Mouse (Mus musculus) frontal cortex, adult (tissue): ENCODE results near the gene Fgd3.

ENCODE experiments used
- ATAC-seq: cut with Nextera tagmentation; 2 replicates; pipeline ENCODE4 v1.9.2; 2017; ENCODE audit warnings: mild to moderate bottlenecking, moderate library complexity, mixed read lengths; ENCODE audit not compliant: low TSS enrichment

Fgd3 gene

DNA sequence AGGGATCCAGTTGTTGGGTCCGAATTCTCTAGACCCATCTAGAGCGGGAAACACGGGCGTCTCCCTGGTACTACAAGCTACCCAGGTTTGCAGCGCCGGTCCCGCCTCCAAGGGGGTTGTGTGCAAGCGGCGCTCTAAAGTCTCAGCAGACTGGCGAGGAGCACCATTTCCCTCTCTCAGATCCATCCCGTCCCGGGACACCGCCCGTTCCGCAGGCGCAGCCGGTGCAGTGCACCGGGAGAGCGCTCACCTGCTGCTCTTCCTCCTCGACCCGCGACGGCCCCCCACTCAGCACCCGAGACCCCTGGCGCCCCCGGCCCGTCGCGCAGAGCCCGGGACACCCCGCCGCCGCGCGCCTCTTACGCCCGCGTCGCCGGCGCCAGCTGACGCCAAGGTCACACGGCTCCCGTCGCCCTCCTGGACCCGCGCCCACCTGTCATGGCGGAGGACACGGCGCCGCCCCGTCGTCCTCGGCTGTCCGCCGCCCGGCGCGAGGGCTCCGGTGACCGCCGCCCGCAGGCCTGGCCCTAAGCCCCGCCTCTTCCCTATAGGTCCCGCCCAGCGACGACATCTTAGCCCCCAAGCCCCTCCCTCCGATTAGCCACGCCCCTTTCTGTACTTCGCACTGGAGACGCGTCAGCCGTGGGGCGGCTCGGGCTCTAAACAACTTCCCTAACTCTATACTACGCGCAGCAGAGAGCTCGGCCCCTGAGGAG is 104.4 kb downstream of the Fgd3 start, which contains the start of gene Card19:
Gene Card19 (minus strand): TSS at position 534 of the 716 bp plus-strand sequence.
- peak; percentile 82 for ATAC-seq

DNA sequence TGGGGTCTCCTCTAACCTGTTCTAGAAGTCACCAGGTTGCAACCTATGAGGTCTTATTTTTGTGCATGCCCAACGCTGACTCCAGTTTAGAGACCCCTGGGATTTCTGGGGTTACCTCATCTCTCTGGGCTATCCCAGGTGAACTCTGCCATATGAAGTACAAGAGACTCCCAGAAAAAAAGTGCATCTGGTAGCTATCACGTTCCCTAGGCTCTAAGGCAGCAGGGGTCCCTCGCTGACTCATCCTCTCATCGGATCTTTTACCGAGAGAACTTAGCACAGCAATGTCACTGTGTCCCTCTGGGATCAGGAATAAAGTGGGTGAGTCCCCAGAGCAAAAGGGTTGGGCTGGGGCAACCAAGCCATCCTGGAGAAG is 105.0 kb downstream of the Fgd3 start:
- no peak for ATAC-seq

DNA sequence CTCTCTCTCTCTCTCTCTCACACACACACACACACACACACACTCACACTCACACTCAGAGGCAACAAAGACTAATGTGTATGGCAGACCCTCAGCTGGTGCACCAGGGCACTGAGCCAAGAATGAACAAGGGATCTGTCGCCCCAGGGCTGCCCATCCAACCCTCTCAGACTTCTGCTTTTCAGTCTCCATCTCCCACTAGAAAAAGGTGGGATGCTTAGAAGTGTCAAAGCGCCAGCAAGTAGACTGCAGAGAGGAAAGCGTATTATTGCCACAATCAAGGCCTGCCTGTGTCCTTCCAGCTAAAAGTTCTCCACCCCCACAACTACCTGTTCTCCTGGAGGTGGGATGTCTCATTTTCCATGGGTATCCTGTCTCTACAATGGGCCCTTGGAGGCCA is 105.7 kb downstream of the Fgd3 start:
- no peak for ATAC-seq

DNA sequence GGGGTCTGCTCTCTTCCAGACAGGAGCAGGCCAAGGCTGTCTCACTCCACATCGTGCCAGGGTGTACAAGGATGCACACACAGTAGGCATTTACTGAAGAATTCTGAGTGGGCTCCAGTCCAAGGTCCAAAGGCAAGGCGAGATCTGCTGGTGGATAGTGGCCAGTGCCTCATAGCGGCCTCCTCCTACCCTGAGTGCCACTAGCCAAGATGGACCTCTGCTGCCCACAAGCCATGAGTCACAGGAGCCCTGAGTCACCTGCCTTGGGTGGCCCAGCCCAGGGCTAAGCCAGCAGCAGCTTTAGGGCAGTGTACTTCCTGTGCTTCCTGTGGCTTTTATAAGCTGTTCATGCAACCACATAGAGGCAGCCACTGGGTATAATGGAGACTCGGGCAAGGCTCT is 106.6 kb downstream of the Fgd3 start:
- ATAC-seq, result peak; percentile 20; the same call in 1 of the 2 replicates

DNA sequence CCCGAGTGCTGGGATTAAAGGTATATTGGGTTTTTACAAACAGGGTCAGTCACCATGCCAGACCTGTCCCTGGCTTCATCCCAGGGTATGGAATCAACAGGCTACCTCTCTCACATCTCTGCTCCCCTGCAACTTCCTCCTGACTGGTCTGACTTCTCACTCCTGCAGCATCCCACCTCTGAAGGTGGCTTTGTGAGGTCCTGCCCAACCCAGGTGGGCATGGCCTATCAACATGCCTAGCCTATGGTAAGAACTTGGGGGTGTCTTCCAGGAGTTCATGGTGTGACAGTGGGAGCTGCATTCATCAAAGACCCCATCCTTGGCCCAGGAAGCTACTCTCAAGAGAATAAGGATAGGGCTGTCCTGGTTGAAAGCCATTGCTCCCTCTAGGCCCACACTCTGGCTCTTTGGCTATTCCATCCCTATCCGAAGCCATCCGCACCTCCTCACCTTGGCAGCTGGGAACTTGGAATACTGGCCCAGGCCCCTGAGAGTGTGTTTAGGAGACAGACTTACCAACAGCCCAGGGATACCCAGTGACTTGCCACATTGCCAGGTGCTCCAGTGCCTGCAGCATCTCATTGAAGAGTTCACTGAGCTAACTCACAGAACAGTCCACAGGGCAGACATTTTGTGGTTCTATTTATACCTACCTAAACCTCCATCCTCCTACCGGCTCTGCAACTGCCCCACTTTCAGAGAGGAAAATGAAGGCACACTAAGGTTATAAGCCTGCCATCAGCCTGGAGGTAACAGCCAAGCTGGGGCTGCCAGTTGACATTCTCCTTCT is 107.2 kb downstream of the Fgd3 start:
- ATAC-seq, result peak; percentile 5; the same call in 1 of the 2 replicates
